Mouse (Mus musculus): ENCODE data around the gene Josd1.

The Josd1 gene

DNA sequence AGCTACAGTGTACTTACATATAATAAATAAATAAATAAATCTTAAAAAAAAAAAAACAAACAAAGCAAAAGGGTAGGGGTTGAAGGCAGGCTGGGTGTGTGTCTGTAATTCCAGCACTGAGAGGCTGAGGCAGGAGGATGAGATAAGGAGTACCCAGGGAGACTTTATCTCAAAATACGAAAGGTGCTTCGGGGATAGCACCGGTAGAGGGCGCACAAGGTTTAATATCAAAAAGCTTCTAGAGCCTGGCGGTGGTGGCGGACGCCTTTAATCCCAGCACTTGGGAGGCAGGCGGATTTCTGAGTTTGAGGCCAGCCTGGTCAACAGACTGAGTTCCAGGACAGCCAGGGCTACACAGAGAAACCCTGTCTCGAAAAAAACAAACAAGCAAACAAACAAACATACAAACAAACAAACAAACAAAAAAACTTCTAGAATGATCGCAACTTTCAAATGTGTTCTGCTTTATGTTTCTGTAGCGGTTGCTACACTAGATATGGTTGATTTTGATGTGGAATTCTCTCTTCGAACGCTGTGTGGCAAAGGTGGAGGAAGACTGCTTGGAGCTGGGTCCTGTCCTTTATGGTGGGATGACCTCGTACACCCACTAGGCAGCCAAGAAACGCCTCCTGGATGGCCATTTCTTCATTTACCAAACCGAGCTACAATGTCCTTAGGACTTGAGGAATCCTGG is 29.7 kb downstream of the Josd1 start:
- DNase-seq = peak; percentile 90

GRCm38 (mm10) chr15:79656451-79656850 is 31.3 kb downstream of the Josd1 start:
- no peak for DNase-seq

GRCm38 (mm10) chr15:79651481-79651880 is 36.2 kb downstream of the Josd1 start:
- no peak for DNase-seq

DNA sequence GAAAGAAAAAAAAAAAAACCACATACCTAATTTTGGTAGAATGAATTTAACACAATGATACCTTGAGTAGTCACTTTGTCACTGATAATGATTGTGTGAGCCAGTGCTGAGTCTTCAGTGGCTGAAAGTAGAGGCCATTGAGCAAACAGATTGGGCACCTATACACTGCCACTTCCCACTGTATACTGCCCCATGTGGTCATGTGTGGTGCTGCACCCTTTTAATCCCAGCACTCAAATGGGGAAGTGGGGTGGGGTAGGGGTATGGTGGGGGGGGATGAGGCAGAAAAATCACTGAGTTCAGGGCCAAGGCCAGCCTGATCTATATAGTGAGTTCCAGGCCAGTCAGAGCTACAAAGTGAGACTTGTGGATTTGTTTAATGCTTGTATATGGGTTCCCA is 37.1 kb downstream of the Josd1 start:
- DNase-seq = peak; percentile 50

DNA sequence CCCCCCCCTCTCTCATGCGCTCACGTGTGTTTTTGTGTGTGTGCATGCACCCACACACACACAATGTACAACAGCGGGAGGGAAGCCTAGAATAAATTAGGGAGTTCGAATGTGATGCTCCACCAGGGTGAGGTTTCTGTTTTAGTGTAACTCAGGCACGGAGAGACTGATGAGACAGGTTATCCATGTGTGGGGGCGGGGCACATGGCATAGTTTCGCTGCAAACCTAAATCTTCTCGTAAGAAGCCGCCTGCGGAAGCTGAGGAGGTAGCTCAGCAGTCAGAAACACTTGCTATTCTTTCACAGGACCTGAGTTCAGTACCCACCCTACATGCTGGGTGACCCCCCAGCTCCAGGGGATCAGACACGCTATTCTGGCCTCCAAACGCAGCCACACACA is 39.6 kb downstream of the Josd1 start:
- DNase-seq = no peak

DNA sequence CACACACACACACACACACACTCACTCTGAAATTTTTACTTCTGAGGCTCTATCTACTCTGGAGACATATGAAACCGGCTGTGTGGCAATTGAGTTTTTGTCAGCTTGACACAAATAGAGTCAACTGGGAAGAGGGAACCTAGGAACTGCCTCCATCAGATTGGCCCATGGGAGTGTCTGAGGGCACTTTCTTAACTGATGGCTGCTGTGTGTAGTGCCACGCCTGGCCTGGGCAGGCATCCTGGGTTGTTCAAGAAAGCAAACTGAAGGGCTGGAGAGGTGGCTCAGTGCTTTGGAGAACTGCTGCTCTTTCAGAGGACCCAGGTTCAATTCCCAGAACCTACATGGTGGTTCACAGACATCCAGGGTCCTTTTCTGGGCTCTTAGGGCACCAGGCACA is 42.2 kb downstream of the Josd1 start:
- no peak for DNase-seq

GRCm38 (mm10) chr15:79641135-79641817 is 46.4 kb downstream of the Josd1 start:
- DNase-seq = no peak

GRCm38 (mm10) chr15:79630471-79630870 is 57.2 kb downstream of the Josd1 start:
- DNase-seq = no peak

All from kidney, adult 18-20 months (tissue).